Mouse (Mus musculus) erythroblast, embryonic 14.5 days (primary cell): ENCODE results near the gene Dedd.

Experiments used
- GATA1 ChIP-seq: IDR thresholded peaks from 2 replicates; pipeline ENCODE4 v1.6.1; 2012; ENCODE audit warnings: low read length, inconsistent platforms, mixed read lengths
- TAL1 ChIP-seq: IDR thresholded peaks from 3 replicates; pipeline ENCODE4 v1.6.1; 2012; ENCODE audit warnings: low read length, inconsistent platforms, mixed read lengths

GRCm38 (mm10) chr1:171388376-171389102, 59.6 kb downstream of the Dedd start, which contains the start of gene Arhgap30:
- TF ChIP-seq TAL1: no peak
- TF ChIP-seq GATA1: no peak
